Mouse (Mus musculus) forebrain, postnatal 0 days (tissue): ENCODE measurements around the gene Ky. TPM values are rescaled to one million over a fixed set of nuclear protein-coding genes. Genes with fewer than 3 reads are reported as not detected.

Experiments
- ATAC-seq: fragments of 200-750 bp; cut with Nextera tagmentation; 2 replicates; pipeline ENCODE4 v1.8.0; 2017; ENCODE audit warnings: mild to moderate bottlenecking, moderate library complexity
- DNase-seq: peaks from one replicate; pipeline ENCODE4 v3.0.0-alpha.2; 2015
- H3K27ac ChIP-seq: fragments of 300-500 bp; sonication (generic); 2 replicates; pipeline ENCODE4 v1.5.1; 2014; ENCODE audit warnings: low read depth, mild to moderate bottlenecking, antibody characterized with exemption, low read length, moderate library complexity, mixed read lengths
- H3K27me3 ChIP-seq: fragments of 300-500 bp; sonication (generic); 2 replicates; pipeline ENCODE4 v1.6.1; 2014; ENCODE audit warnings: mild to moderate bottlenecking, low read length, mixed read lengths; ENCODE audit not compliant: insufficient read depth
- H3K36me3 ChIP-seq: fragments of 300-500 bp; sonication (generic); 2 replicates; pipeline ENCODE4 v1.6.1; 2014; ENCODE audit warnings: mild to moderate bottlenecking, moderate library complexity; ENCODE audit not compliant: insufficient read depth
- H3K4me1 ChIP-seq: fragments of 300-500 bp; sonication (generic); 2 replicates; pipeline ENCODE4 v1.6.1; 2014; ENCODE audit warnings: antibody characterized with exemption; ENCODE audit not compliant: insufficient read depth
- H3K4me2 ChIP-seq: fragments of 300-500 bp; sonication (generic); 2 replicates; pipeline ENCODE4 v1.6.1; 2014; ENCODE audit warnings: low read depth, mild to moderate bottlenecking, moderate library complexity
- H3K4me3 ChIP-seq: fragments of 300-500 bp; sonication (generic); 2 replicates; pipeline ENCODE4 v1.5.1; 2014; ENCODE audit warnings: low read depth, low read length, mixed read lengths
- H3K9ac ChIP-seq: fragments of 300-500 bp; sonication (generic); 2 replicates; pipeline ENCODE4 v1.6.1; 2014; ENCODE audit warnings: mild to moderate bottlenecking
- H3K9me3 ChIP-seq: fragments of 300-500 bp; sonication (generic); 2 replicates; pipeline ENCODE4 v1.6.1; 2016; ENCODE audit warnings: low read length
- CTCF ChIP-seq: sonication (generic); IDR thresholded peaks from 2 replicates; pipeline ENCODE4 v1.5.1; 2016; ENCODE audit warnings: antibody characterized with exemption, control low read depth, low read depth
- WGBS: fragments of 180-500 bp; shearing (Covaris S2); extraction: QIAGEN DNeasy Blood & Tissue Kit; methylation state at CpG from one replicate; pipeline ENCODE4 v1.1.7; 2014; 5-methylcytosine and 5-hydroxymethylcytosine counted together
- polyA plus RNA-seq: library from polyadenylated mRNA; unstranded; fragments of >200 nt; fragmentation: Nextera tagmentation; extraction: Ambion mirVana; gene quantifications from 2 replicates; pipeline ENCODE4 v1.2.1, GENCODE M21; 2015
- total RNA-seq: library from RNA; depleted of rRNA; stranded (reverse); fragments of >200 nt; gene quantifications from 2 replicates; pipeline ENCODE4 v1.2.3, GENCODE M21; 2014

The Ky gene
- total and polyA plus RNA-seq, 2 experiments from 2014 or later, result 0.59 to 2.0 TPM

DNA sequence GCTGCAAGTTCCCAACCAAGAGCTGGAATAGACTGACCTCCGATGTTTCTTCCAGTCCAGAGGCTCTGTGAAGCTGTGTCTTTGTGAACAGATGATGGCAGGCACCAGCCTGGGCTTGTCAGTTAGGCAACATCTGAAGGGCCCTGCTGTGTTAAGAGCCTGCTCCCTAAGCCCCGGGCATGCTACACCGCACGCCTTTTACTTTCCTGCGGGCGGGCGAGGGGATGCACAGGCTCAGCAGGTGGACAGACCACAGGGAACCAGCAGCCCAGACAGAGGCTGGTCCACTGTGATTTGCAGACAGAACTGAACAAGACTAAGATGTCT lies 41.4 kb downstream of the Ky start:
- H3K9ac ChIP-seq, result 0 out of 2 replicates have a peak overlapping the region, but pooled peaks have one; percentile 2

DNA sequence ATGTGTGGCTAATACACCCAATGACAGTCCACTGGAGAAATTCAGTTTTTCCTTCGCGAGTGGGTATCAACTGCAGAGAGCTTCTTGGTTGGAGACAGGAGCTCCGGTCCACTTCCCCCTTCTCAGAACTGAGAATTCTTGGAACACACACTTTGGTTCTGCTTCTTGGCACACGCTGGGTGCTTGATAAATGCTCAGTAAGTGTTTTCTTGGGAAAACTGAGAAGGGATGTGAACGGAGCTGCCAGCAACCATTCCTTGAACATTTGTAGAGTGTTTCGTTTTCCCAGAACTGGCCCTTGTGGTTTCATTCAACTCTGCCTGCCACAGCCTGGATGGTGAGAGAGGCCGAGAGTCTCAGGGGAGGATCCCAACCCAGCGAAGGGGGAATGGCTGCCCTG lies 43.7 kb downstream of the Ky start:
- H3K27ac ChIP-seq, result no peak overlapping the region
- no peaks in the 10 kb centered on the region for H3K9me3 ChIP-seq
- DNase-seq (no peak), ATAC-seq (no peak)
- 73% methylated on average over 8 of the region's 8 CpGs for WGBS
- H3K4me2 ChIP-seq, result no peak overlapping the region
- no peaks in the 10 kb centered on the region for H3K36me3 ChIP-seq
- no peak overlapping the region for H3K9ac ChIP-seq
- no peaks in the 10 kb centered on the region for H3K27me3 ChIP-seq
- no peak overlapping the region for H3K4me3 ChIP-seq
- TF ChIP-seq CTCF, result no peak
- H3K4me1 ChIP-seq, result peaks cover 24% of the 10 kb centered on the region

More for the DNA sequence above, 41.4 kb downstream of the Ky start:
- H3K36me3 ChIP-seq, result no peaks in the 10 kb centered on the region
- H3K4me1 ChIP-seq, result peaks cover 33% of the 10 kb centered on the region
- H3K9me3 ChIP-seq, result no peaks in the 10 kb centered on the region
- 0 out of 2 replicates have a peak overlapping the region, but pooled peaks have one; percentile 10 for H3K4me2 ChIP-seq
- TF ChIP-seq CTCF, result no peak
- 38% methylated on average over 7 of the region's 7 CpGs for WGBS
- H3K27ac ChIP-seq, result 0 out of 2 replicates have a peak overlapping the region, but pooled peaks have one; percentile 29
- ATAC-seq (no peak), DNase-seq (no peak)
- no peak overlapping the region for H3K4me3 ChIP-seq
- no peaks in the 10 kb centered on the region for H3K27me3 ChIP-seq

DNA sequence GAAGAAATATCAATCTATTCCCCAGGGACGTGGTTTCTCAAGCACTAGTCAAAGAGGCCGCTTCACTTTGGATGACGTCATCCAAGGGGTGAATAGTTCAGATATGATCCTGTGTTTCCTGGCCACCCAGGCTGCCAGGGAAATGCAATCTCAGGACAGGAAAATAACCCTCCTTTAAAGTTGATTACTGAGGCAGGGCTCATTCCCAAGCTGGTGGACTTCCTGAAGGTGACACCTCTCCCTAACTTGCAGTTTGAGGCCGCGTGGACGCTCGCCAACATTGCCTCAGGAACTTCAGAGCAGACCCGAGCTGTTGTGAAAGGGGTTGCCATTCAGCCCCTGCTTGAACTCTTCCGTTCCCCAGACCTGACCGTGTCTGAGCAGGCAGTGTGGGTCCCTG lies 46.2 kb downstream of the Ky start:
- Histone ChIP-seq H3K9me3 (no peaks in the 10 kb centered on the region), H3K4me2 (no peak overlapping the region), H3K27ac (no peak overlapping the region), H3K9ac (no peak overlapping the region), H3K27me3 (no peaks in the 10 kb centered on the region), H3K4me3 (no peak overlapping the region), H3K4me1 (peaks cover 7% of the 10 kb centered on the region), H3K36me3 (no peaks in the 10 kb centered on the region)
- 79% methylated on average over 10 of the region's 10 CpGs for WGBS
- DNase-seq (no peak), ATAC-seq (no peak)
- TF ChIP-seq CTCF, result no peak

DNA sequence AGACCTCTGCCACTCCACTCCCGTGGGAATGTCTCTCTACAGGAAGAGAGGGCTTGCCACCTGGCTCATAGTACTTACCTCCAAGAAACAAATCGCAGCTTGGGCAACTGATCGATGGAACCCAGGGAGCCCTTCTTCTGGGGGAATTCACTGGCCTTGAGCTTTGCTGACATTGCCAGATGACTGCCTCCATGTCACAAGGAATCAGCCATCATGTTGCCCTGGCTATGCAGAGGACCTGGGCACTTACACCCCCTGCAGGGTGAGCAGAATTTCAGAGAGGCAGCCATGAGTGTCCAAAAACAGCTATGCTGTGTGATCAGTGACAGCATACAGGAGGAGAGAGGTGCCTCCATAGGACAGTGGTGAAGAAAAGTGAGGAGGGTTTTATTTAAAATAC lies 48.2 kb downstream of the Ky start:
- no peaks in the 10 kb centered on the region for H3K9me3 ChIP-seq
- H3K36me3 ChIP-seq, result no peaks in the 10 kb centered on the region
- no peak overlapping the region for H3K4me3 ChIP-seq
- no peak overlapping the region for H3K4me2 ChIP-seq
- 90% methylated on average over 3 of the region's 3 CpGs for WGBS
- H3K9ac ChIP-seq, result no peak overlapping the region
- no peaks in the 10 kb centered on the region for H3K27me3 ChIP-seq
- no peak for DNase-seq
- no peak for TF ChIP-seq CTCF
- no peak overlapping the region for H3K27ac ChIP-seq
- no peak for ATAC-seq
- no peaks in the 10 kb centered on the region for H3K4me1 ChIP-seq

DNA sequence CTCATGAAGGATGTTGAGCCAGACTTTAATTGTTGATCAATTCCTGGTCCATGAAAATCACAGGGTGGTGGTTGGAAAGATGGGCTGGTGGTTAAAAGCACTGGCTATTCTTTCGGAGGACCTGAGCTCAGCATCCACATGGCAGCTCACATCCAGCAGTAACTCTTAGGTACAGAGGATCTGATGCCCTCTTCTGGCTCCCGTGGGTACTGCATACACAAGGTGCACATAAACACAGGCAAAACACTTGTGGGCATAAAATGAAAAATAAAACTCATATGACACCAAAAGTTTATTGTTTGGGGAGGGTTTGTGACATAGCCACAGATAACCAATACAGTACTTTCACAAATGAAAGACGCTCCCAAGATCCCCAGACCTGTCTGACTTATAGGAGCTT lies 52.9 kb downstream of the Ky start:
- H3K27me3 ChIP-seq, result no peaks in the 10 kb centered on the region
- H3K4me1 ChIP-seq, result no peaks in the 10 kb centered on the region
- DNase-seq (no peak), ATAC-seq (no peak)
- no peaks in the 10 kb centered on the region for H3K36me3 ChIP-seq
- TF ChIP-seq CTCF, result peak; percentile 16; the same call in 1 of the 2 replicates
- no peak overlapping the region for H3K27ac ChIP-seq
- no peaks in the 10 kb centered on the region for H3K9me3 ChIP-seq
- no peak overlapping the region for H3K4me3 ChIP-seq
- 96% methylated on average over 3 of the region's 3 CpGs for WGBS
- H3K4me2 ChIP-seq, result no peak overlapping the region
- no peak overlapping the region for H3K9ac ChIP-seq

DNA sequence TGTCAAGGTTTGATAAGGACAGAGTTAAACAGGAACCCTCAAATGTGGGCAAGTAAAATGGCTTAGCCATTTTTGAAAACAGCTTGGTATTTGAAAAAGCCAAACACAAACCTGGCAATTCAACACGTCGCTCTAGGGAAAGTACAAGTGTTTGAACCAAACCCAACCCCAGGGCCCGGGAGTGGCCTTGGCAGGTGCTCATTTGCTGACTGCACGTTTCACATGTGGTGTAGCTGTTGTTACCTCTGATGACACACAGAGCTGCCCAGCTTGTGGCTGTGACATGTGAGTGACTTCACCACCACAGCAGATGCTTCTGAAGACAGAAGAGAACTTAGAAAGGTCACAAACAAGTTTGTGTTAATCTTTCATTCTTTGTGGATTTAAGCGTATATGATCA lies 67.3 kb downstream of the Ky start:
- ATAC-seq (no peak), DNase-seq (no peak)
- no peak overlapping the region for H3K4me3 ChIP-seq
- no peaks in the 10 kb centered on the region for H3K27me3 ChIP-seq
- no peak overlapping the region for H3K4me2 ChIP-seq
- H3K36me3 ChIP-seq, result no peaks in the 10 kb centered on the region
- WGBS, result 77% methylated on average over 5 of the region's 5 CpGs
- no peak overlapping the region for H3K9ac ChIP-seq
- no peak overlapping the region for H3K27ac ChIP-seq
- H3K4me1 ChIP-seq, result no peaks in the 10 kb centered on the region
- TF ChIP-seq CTCF, result no peak
- no peaks in the 10 kb centered on the region for H3K9me3 ChIP-seq

DNA sequence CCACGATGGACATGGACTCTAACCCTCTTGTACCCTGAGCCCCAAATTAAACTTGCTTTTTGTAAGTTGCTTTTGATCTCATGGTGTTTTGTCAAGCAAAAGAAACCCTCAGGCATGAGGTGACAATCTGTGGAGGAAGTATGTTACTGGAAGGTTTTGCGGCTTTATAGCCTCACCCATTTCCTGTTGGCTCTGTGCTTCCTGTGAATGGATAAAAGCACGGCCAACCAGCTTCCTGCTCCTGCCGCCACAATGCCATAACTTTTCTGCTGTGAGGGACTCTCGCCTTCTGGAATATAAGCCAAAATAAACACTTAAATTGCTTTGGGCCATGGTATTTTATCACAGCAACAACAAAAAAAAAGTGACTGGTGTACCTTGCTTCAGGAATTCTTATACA lies 71.9 kb downstream of the Ky start:
- Histone ChIP-seq H3K4me2 (no peak overlapping the region), H3K9ac (no peak overlapping the region), H3K27ac (no peak overlapping the region), H3K9me3 (no peaks in the 10 kb centered on the region), H3K27me3 (no peaks in the 10 kb centered on the region), H3K4me1 (no peaks in the 10 kb centered on the region), H3K4me3 (no peak overlapping the region), H3K36me3 (no peaks in the 10 kb centered on the region)
- no peak for ATAC-seq
- no peak for DNase-seq
- 85% methylated on average over 5 of the region's 5 CpGs for WGBS
- TF ChIP-seq CTCF, result no peak

DNA sequence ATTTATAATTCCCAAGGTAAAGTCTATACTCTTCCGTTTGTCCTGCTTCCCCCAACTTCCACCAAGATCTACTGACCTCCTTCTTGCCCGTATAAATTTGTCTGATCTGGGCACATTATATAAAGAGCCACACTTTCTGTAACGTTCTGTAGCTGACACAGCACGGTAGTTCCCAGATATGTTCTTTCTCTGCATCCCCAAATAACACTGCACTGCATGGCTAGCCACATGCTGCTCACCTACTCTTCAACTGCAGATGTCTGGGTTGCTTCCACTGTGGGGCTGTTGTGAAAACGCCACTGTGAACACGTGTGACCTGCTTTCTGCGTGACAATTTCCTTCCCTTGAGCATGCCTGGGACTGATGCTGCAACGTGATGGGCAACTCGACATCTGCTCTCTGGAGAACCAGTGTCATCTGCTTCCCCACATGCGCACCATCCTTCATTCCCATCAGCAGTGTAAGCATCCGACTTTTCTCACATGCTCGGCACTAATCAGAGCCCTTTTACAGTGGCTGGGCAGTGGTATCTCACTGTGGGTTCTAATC lies 76.4 kb downstream of the Ky start:
- no peak for TF ChIP-seq CTCF
- ATAC-seq (no peak), DNase-seq (no peak)
- no peaks in the 10 kb centered on the region for H3K27me3 ChIP-seq
- H3K9me3 ChIP-seq, result no peaks in the 10 kb centered on the region
- WGBS, result 83% methylated on average over 12 of the region's 12 CpGs
- H3K4me3 ChIP-seq, result no peak overlapping the region
- H3K36me3 ChIP-seq, result peaks cover 23% of the 10 kb centered on the region
- no peak overlapping the region for H3K9ac ChIP-seq
- no peak overlapping the region for H3K27ac ChIP-seq
- no peaks in the 10 kb centered on the region for H3K4me1 ChIP-seq
- no peak overlapping the region for H3K4me2 ChIP-seq
